Mouse (Mus musculus): Measurements from ENCODE around the gene Mrc2. TPM values are rescaled to one million over a fixed set of nuclear protein-coding genes. Genes with fewer than 3 reads are reported as not detected.

The Mrc2 gene
- total RNA-seq, 1 experiment, result 16.5 TPM

DNA sequence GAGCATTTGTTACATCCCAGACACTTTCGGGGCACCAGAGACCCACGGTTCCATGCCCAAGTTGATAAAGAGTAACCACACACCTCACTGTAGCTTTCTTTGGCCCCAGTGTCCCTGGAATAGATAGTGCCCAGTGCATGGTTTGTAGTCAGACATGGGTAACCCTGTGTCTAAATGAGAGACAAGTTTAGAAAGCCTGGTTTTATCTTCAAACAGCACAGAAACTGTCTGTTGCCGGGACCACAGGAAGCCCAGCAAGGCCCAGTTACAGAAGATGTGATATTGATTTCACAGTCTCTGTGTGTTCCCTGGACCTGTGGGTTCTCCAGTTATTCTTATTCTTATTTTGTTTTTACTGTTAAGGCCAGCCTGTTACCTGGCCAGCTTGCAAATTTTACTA is 74.7 kb downstream of the Mrc2 start:
- H3K27ac ChIP-seq (ENCODE audit: insufficient read depth, low read depth, low read length, poor library complexity, severe bottlenecking), result no peak overlapping the region

GRCm38 (mm10) chr11:105368833-105369232 is 76.4 kb downstream of the Mrc2 start:
- no peak overlapping the region for H3K9ac ChIP-seq (ENCODE audit: insufficient read depth, low read depth, low read length, poor library complexity, severe bottlenecking)
- H3K36me3 ChIP-seq (ENCODE audit: control insufficient read depth, insufficient read depth, low read length, poor library complexity, severe bottlenecking), result no peaks in the 10 kb centered on the region
- no peak overlapping the region for H3K4me3 ChIP-seq (ENCODE audit: insufficient read depth in 1 of 2, low read depth in 1 of 2, low read length in 2 of 2, poor library complexity in 1 of 2, severe bottlenecking in 1 of 2)
- in situ Hi-C loops (cut with MboI; ENCODE audit: low sequenced_read_pairs in 2 of 2, unreplicated experiment in 2 of 2), result loop anchor here in 1 of 2 experiments (25.0 kb wide), 2 partner anchors 218 to 543 kb away; partner anchors contain the start of gene Tanc2
- H3K4me1 ChIP-seq (ENCODE audit: control insufficient read depth in 2 of 2, insufficient read depth in 2 of 2, low read length in 2 of 2, poor library complexity in 1 of 2), result no peaks in the 10 kb centered on the region
- DNase-seq (ENCODE audit: low read depth, low spot score), result no peak
- TF ChIP-seq ZC3H11A (IDR thresholded peaks at IDR 0.05; ENCODE audit: borderline replicate concordance, low read depth, low read length), result no peak
- H3K9me3 ChIP-seq (ENCODE audit: control insufficient read depth, insufficient read depth, low read depth, low read length), result no peaks in the 10 kb centered on the region
- no peak overlapping the region for H3K27ac ChIP-seq (ENCODE audit: insufficient read depth, low read depth, low read length, poor library complexity, severe bottlenecking)

More for the DNA sequence above, 74.7 kb downstream of the Mrc2 start:
- no peaks in the 10 kb centered on the region for H3K9me3 ChIP-seq (ENCODE audit: control insufficient read depth, insufficient read depth, low read depth, low read length)
- no peaks in the 10 kb centered on the region for H3K36me3 ChIP-seq (ENCODE audit: control insufficient read depth, insufficient read depth, low read length, poor library complexity, severe bottlenecking)
- no peaks in the 10 kb centered on the region for H3K4me1 ChIP-seq (ENCODE audit: control insufficient read depth in 2 of 2, insufficient read depth in 2 of 2, low read length in 2 of 2, poor library complexity in 1 of 2)
- TF ChIP-seq HCFC1 (IDR thresholded peaks at IDR 0.05; ENCODE audit: borderline replicate concordance, insufficient read depth, low read length) (no peak), ZNF384 (IDR thresholded peaks at IDR 0.05; ENCODE audit: low read depth, low read length) (no peak), ZC3H11A (IDR thresholded peaks at IDR 0.05; ENCODE audit: borderline replicate concordance, low read depth, low read length) (no peak), MAFK (IDR thresholded peaks at IDR 0.05; ENCODE audit: insufficient read depth, low read depth, low read length) (no peak), CHD2 (IDR thresholded peaks at IDR 0.05; ENCODE audit: low read depth, low read length) (no peak)
- in situ Hi-C loops (cut with MboI; ENCODE audit: low sequenced_read_pairs in 2 of 2, unreplicated experiment in 2 of 2), result loop anchor here in 1 of 2 experiments (25.0 kb wide), 2 partner anchors 220 to 545 kb away; partner anchors contain the start of gene Tanc2
- DNase-seq (ENCODE audit: low read depth, low spot score), result no peak
- H3K9ac ChIP-seq (ENCODE audit: insufficient read depth, low read depth, low read length, poor library complexity, severe bottlenecking), result no peak overlapping the region
- no peak overlapping the region for H3K4me3 ChIP-seq (ENCODE audit: insufficient read depth in 1 of 2, low read depth in 1 of 2, low read length in 2 of 2, poor library complexity in 1 of 2, severe bottlenecking in 1 of 2)

DNA sequence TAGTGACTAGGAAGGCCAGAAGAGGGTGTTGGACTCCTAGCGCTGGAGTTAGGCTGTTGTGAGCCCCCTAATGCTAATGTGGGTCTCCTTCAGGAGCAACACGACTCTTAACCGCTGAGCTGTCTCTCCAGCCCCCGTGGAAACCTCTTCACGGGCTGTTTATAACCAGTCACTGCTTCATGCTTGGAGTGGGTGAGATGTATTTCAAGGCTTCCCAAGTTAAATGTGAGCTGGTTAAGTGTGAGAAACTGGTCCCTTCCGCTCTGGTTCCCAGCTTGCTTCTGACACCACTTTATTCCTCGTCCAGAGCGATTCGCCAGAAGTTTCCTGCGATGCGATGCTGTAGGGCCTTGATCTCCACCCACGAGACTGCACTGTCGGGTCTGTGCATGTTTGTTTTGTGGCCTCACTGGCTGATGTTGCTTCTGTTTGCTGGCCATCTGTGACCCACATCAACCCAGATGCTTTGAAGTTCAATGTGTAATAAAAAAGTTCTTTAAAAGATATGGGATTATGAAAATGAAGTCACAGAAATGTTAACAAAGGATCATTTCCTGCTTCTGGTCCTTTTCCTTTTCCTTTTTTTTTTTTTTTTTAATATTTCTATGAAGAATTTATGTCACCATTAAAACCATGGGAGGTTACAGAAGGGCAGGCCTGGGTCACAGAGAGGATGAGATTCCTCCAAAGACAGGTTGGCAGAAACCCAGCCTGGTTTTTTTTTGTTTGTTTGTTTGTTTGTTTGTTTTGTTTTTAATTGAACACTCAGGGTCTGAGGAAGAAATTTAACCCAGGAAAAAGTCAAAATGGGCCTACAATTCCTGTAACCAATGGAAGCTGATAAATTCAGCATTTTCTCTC is 77.3 kb downstream of the Mrc2 start:
- no peak for TF ChIP-seq ZC3H11A (IDR thresholded peaks at IDR 0.05; ENCODE audit: borderline replicate concordance, low read depth, low read length)
- no peak for TF ChIP-seq HCFC1 (IDR thresholded peaks at IDR 0.05; ENCODE audit: borderline replicate concordance, insufficient read depth, low read length)
- TF ChIP-seq ZNF384 (IDR thresholded peaks at IDR 0.05; ENCODE audit: low read depth, low read length), result no peak
- TF ChIP-seq CHD2 (IDR thresholded peaks at IDR 0.05; ENCODE audit: low read depth, low read length), result no peak
- no peak for TF ChIP-seq MAFK (IDR thresholded peaks at IDR 0.05; ENCODE audit: insufficient read depth, low read depth, low read length)
- Histone ChIP-seq H3K27ac (ENCODE audit: insufficient read depth, low read depth, low read length, poor library complexity, severe bottlenecking) (no peak overlapping the region), H3K9ac (ENCODE audit: insufficient read depth, low read depth, low read length, poor library complexity, severe bottlenecking) (no peak overlapping the region), H3K9me3 (ENCODE audit: control insufficient read depth, insufficient read depth, low read depth, low read length) (no peaks in the 10 kb centered on the region), H3K36me3 (ENCODE audit: control insufficient read depth, insufficient read depth, low read length, poor library complexity, severe bottlenecking) (no peaks in the 10 kb centered on the region), H3K4me1 (ENCODE audit: control insufficient read depth in 2 of 2, insufficient read depth in 2 of 2, low read length in 2 of 2, poor library complexity in 1 of 2) (no peaks in the 10 kb centered on the region), H3K4me3 (ENCODE audit: insufficient read depth in 1 of 2, low read depth in 1 of 2, low read length in 2 of 2, poor library complexity in 1 of 2, severe bottlenecking in 1 of 2) (no peak overlapping the region)
- no peak for DNase-seq (ENCODE audit: low read depth, low spot score)
- in situ Hi-C loops (cut with MboI; ENCODE audit: low sequenced_read_pairs in 2 of 2, unreplicated experiment in 2 of 2), result loop anchor here in 1 of 2 experiments (25.0 kb wide), 2 partner anchors 218 to 543 kb away; partner anchors contain the start of gene Tanc2

DNA sequence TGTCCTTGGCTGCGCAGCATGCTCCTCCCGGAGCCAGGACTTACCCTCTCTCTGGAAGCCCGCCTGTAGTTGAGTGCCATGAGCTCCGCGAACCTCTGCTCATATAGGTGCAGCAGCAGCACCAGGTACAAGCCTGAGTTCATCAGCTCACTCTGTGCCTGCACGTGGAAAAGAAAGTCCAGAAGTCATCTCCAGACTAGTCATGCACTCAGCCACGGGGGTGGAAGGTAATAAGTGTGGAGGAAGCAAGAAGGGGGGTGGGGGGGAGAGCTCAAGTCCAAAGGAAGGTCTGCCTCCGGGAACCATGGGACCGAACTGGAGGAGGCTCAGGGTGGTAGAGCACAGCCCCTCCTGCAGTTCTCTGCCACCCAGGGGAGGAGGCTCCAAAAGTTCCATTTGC is 79.4 kb downstream of the Mrc2 start:
- Histone ChIP-seq H3K9ac (ENCODE audit: insufficient read depth, low read depth, low read length, poor library complexity, severe bottlenecking) (no peak overlapping the region), H3K4me1 (ENCODE audit: control insufficient read depth in 2 of 2, insufficient read depth in 2 of 2, low read length in 2 of 2, poor library complexity in 1 of 2) (no peaks in the 10 kb centered on the region), H3K9me3 (ENCODE audit: control insufficient read depth, insufficient read depth, low read depth, low read length) (no peaks in the 10 kb centered on the region), H3K27ac (ENCODE audit: insufficient read depth, low read depth, low read length, poor library complexity, severe bottlenecking) (no peak overlapping the region), H3K36me3 (ENCODE audit: control insufficient read depth, insufficient read depth, low read length, poor library complexity, severe bottlenecking) (no peaks in the 10 kb centered on the region), H3K4me3 (ENCODE audit: insufficient read depth in 1 of 2, low read depth in 1 of 2, low read length in 2 of 2, poor library complexity in 1 of 2, severe bottlenecking in 1 of 2) (no peak overlapping the region)
- DNase-seq (ENCODE audit: low read depth, low spot score), result no peak
- TF ChIP-seq CHD2 (IDR thresholded peaks at IDR 0.05; ENCODE audit: low read depth, low read length), result no peak
- no peak for TF ChIP-seq HCFC1 (IDR thresholded peaks at IDR 0.05; ENCODE audit: borderline replicate concordance, insufficient read depth, low read length)
- in situ Hi-C loops (cut with MboI; ENCODE audit: low sequenced_read_pairs in 2 of 2, unreplicated experiment in 2 of 2), result loop anchor here in 1 of 2 experiments (25.0 kb wide), 2 partner anchors 215 to 540 kb away; partner anchors contain the start of gene Tanc2

Data from ES-E14 (cell line).